Mouse (Mus musculus) embryonic fibroblast, embryonic 13.5 days (primary cell): ENCODE results near the gene Tdrd7.

ENCODE experiments used
- CTCF ChIP-seq: IDR thresholded peaks from 2 replicates; pipeline ENCODE4 v1.5.1; 2011; ENCODE audit warnings: mild to moderate bottlenecking, control low read depth, low read length, moderate library complexity, borderline replicate concordance; ENCODE audit not compliant: insufficient read depth
- POLR2A ChIP-seq: IDR thresholded peaks from 2 replicates; pipeline ENCODE4 v1.6.1; 2011; ENCODE audit warnings: low read depth, mild to moderate bottlenecking, control low read depth, low read length, moderate library complexity

- TF ChIP-seq CTCF (peak; percentile 59; the same call in 1 of the 2 replicates), POLR2A (no peak)
Observed at GRCm38 (mm10) chr4:46029552-46029951, 64.4 kb downstream of the Tdrd7 start.
